Mouse (Mus musculus): Measurements from ENCODE around the gene Cdc42bpa.

Gene Cdc42bpa

DNA sequence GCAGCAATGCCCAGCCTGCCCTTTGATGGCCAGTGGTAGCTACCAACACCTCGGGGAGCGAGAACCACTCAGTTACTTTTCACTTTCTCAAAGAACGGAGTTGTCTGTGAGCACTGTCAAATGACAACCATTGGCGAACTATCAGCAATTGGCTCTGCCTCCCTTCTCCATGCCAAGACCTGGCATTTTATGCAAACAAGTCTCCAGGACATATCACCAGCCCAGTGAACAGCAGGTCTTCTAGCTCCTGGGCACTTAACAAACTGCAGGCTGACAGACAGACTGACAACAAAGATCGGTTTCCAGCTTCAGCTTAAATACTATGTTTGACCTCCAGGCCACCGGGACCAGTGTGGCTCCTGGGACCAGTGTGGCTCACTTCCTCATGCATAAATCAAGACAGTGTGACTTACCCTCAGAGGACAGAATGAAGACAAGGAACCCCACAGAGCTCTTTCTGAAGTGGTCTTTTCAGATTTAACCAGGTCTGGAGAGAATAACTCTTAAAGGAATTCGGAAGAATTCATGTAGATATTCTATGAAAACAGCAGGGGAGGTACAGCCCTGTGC, 231.5 kb downstream of the Cdc42bpa start:
- DNase-seq (ENCODE audit: extremely low spot score): no peak

DNA sequence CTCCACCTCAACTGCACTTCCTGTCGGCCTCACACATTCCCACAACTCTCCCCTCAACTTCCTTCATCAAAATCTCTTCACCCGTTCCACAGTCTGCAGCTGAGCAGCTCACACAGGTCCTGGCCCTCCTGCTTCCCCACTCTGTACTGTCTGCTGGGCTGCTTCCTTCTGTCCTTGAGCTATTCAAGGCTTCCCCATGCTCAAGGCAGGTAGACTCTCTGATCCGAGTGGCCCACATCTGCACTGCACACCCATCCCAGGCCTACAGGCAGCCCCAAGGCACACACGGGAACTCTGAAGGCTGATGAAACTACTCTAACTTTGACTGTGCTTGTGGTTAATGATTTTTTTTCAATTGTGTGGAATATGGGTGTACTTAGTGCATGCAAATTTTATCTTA, 232.6 kb downstream of the Cdc42bpa start:
- DNase-seq (ENCODE audit: extremely low spot score): no peak

GRCm38 (mm10) chr1:180193391-180193935, 233.2 kb downstream of the Cdc42bpa start:
- DNase-seq (ENCODE audit: extremely low spot score): no peak

DNA sequence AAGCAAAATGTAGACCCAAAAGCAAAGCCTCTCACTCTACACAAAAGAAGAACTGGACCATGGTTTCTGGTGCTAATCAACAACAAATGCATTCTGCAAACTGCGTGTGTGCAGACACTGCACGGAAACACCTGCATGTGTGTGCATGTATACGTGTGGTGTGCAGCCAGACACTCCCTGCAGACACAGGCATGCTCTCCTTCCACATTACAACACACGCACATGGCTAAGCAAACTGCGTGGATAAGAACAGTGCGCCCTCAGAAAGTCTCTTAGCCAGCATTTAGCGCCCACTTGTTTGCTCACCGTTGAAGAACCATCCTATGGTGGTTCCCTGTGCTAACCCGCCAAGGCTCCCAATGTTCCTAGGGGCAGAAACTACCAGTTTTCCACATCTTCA, 233.8 kb downstream of the Cdc42bpa start:
- DNase-seq (ENCODE audit: extremely low spot score): no peak

DNA sequence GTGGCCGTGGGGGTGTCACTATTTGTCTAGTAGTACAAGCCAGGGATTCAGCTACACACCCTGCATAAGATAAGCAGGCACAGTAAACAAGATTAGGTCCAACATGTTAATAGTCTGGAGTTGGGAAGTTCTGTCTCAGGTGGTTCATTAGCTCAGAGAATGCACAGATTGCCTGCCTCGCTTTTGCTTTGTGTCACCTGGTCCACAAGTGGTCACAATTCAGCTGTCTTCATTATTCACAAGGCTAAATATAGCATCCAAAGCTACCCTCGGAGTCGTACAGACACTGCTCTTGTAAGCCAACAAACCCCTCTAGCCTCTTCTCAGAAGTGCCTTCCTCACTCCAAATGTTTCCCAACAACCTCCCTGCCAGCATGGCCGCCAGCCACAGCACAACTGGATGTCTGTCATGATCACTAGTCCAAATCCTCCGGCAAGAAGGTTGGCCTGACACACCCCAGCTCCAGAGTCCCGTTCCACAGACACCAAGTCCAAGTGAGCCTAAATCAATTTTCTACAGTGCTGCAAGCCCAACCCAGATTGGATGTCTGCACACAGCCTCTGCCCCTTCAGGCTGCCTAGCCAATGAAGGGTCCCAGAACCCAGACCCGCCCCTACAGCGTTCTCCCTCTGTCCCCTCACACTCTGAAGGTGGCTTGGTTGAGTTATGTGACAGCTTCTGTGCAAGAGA, 234.7 kb downstream of the Cdc42bpa start:
- DNase-seq (ENCODE audit: extremely low spot score): peak; percentile 29

DNA sequence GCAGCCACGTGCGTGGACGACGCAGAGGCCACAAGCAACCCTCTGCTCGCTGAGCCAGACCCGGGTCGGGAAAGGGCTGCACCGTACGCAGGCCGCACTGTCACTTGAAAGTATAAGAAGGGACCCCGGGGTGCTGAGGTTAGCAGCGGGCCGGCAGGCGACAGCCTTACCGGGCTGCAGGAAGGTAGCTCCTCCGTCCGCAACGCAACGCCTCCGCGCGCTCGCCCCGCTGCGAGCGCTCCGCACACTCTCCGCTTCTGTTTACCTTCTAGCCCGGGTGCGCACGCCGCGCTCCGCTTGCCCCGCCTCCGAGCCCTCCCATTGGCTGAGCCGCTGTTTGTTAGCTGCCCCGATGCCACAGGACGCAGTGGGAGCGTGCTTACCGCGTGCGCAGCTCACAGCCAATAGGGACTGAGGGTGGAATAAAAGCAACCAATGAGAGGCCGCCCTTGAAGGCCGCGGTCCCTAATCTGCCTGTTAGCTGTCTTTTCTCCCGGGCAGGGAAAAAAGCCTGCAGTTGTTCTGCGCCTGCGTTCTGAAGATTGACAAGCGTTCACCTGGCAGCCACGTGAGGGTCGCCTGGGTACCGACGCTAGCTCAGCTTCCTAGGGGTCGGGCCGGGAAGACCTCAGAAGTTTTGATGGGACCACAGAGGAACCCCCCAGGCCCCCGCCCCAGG, 235.6 kb downstream of the Cdc42bpa start:
- DNase-seq (ENCODE audit: extremely low spot score): peak; percentile 93

DNA sequence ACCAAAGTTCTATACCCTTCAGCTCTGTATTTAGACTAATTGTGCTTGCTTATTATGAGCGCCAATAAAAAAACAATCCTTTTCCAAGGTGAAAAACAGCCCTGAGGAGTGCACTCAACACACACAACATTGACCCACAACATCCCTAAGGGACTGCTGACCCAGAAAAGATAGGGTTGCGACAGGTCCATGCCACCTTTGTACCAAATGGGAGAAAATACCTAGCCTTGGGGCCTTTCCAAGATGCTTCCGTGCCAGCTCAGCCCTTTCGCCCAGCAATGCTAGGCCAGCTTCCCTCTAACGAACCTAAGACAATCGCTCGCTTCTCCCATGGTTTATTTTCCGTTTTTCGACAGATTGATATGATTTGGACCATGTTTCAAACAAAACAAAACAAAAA, 236.2 kb downstream of the Cdc42bpa start:
- DNase-seq (ENCODE audit: extremely low spot score): no peak

DNA sequence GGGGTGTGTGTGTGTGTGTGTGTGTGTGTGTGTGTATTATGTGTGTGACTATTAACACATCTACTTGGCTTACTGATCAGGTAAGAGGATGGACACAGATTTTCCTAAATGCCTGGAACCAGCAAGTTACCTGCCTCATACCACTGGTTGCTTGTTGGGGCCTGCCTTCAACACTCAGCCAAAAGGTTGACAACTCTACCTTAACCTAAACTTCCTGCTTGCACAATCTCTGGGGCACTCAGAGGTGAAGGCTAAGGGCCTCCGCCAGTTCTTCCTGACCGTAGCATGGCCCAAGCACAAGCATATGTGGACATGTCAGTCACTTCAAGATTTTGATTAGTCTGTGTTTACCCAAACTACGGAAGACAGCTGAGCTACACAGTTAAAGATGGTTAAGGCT, 237.7 kb downstream of the Cdc42bpa start:
- no peak for DNase-seq (ENCODE audit: extremely low spot score)

DNA sequence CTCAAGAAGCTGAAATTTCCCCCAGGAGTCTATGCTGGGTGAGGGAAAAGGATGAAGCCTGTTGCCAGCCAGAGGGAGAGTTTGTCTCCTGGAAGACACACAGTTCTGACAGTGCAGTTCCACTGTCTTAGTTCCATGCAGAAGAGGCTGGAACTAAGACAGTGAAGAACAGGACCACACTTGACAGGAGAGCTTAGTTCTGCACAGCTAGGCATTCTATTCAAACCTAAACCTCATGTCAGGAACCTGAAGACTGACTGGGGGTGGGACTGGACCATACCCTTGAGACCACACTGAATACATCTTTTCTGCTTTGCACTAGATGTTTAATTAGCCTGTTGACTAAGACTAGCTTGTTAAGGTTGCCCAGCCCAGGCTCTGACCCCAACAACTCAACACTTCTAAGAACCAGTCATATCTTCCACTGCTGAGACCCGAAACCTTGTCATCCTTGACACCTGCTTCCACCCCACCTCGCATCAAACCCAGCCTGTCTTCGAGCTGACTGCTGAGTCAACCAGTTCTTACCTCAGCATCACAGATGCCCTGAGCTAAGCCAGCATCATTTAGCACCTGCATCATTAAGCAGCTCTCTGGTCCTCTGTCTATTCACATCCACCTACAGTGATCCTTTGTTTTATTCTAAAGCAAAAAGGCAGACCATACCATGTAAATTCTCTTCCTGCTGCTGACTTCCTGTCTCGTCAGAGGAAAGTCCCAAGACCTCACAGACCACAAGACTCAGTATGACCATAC, 238.9 kb downstream of the Cdc42bpa start, which contains the start of gene Coq8a:
Coq8a (minus strand) TSS at position 644 of the 756 bp plus-strand sequence.
- DNase-seq (ENCODE audit: extremely low spot score): no peak

DNA sequence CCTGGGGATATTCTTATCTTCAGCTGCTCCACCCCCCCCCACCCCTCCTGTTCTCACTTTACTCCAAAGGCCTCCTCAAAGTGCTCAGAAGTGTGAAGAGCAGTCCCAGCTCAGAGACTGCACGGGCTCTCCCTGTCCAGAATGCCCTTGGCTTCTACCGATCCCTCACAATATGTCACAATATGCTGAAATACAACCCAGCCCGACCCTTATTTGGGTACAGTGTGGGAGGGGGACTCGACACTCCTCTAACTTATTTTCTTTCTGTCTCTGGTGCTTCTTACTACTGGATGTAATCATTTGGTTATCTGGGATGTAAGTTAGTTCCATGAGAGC, 239.4 kb downstream of the Cdc42bpa start:
- DNase-seq (ENCODE audit: extremely low spot score): no peak

DNA sequence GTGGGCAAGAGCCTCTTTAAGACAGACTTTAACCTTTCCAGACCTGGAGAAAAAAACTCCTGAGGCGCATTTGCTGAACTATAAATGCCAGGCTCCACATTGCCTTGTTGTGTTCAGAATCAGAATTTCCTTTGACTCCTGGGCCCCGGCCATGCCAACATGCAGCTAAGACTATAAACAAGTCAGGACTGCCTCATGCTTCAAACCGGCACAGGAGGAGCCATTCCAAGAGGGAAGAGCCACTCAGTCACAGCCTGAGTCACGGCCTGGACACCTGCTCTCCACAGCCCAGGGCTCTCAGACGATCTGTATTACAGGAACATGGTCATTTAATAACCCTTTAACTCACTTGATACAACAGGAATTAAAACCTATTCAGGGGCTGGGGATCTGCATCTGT, 240.4 kb downstream of the Cdc42bpa start:
- no peak for DNase-seq (ENCODE audit: extremely low spot score)

DNA sequence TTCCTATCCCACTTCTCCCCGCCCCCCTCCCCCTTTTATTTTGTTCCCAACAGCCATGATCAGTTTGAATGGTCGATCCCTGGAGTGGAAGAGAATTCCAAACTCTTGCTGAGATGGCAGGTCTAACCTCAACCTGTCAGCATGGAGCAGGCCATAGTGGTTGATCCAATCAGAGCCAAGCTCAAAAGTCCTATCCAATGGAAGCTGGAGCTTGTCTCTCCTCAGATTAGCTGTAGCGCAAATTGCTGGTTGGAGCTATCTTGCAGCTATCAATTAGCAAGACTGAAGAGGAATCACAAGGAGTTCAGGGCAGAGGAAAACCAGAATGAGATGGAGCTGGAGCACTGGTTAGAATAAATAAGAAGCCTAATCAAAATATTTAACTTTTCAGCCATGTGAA, 248.1 kb downstream of the Cdc42bpa start:
- no peak for DNase-seq (ENCODE audit: extremely low spot score)

GRCm38 (mm10) chr1:180210031-180210432, 249.8 kb downstream of the Cdc42bpa start:
- DNase-seq (ENCODE audit: extremely low spot score): no peak

DNA sequence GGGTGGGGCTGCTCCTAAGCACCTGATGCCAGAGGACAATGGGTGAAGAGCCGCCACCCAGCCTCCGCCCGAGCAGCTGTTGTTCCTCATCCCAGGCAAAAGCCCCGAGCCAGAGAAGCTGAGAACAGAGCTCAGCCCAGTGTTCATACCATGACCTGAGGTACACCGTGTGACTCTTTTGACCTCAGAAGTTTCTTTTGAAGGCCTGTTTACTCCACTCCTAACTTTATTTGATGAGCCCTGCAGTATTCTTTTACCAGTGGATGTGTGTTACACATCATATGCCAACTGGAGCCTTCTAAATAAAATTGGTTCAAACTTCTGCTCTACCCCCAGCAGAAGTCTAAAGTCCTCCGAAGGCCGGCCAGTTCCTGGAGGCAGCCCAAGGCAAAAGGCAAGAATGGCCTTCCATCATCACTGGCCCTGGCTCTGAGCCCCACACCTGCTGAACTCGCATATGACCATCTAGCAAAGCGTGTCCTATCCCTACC, 250.6 kb downstream of the Cdc42bpa start:
- DNase-seq (ENCODE audit: extremely low spot score): no peak

- DNase-seq (ENCODE audit: extremely low spot score): no peak
These were observed 252.6 kb downstream of the Cdc42bpa start for GRCm38 (mm10) chr1:180212911-180213310.

DNA sequence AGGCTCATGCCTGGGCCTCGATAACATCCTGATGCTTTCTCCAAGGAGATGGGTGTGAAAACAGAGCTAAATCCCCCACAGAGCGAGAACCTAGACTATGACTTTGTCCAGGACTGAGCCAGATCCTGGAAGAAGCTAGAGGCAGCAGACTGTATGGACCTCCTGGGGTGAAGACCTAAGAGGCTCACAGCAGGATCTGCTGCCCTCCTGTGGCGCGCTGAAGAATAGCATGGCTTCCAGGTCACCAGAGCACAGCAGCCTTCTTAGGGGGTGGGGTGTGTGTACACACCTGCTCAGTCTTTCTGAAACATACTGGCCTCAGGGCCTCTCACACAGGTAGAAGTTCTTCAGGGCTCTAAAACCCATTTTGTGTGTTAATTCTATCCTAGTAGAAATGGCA, 254.8 kb downstream of the Cdc42bpa start:
- peak; percentile 34 for DNase-seq (ENCODE audit: extremely low spot score)
